Mouse (Mus musculus) cortical plate, adult 2 months (tissue): ENCODE results near the gene Rtl6. TPM values are rescaled to one million over a fixed set of nuclear protein-coding genes. Genes with fewer than 3 reads are reported as not detected.

Experiments
- H3K27ac ChIP-seq: fragments of 200-500 bp; 2 replicates; pipeline ENCODE4 v1.5.1; 2012; ENCODE audit warnings: low read length, control low read depth, inconsistent platforms; ENCODE audit not compliant: insufficient read depth
- H3K4me1 ChIP-seq: fragments of 200-500 bp; 2 replicates; pipeline ENCODE4 v1.6.1; 2011; ENCODE audit warnings: low read length; ENCODE audit not compliant: control insufficient read depth, insufficient read depth
- H3K4me3 ChIP-seq: fragments of 200-500 bp; 2 replicates; pipeline ENCODE4 v1.5.1; 2011; ENCODE audit warnings: mild to moderate bottlenecking, low read length, control low read depth; ENCODE audit not compliant: insufficient read depth
- CTCF ChIP-seq: fragments of 200-500 bp; IDR thresholded peaks from 2 replicates; pipeline ENCODE4 v1.5.1; 2011; ENCODE audit warnings: mild to moderate bottlenecking, control low read depth, low read length; ENCODE audit not compliant: insufficient read depth; ENCODE audit errors: extremely low read depth
- POLR2A ChIP-seq: fragments of 200-500 bp; IDR thresholded peaks from 2 replicates; pipeline ENCODE4 v1.6.1; 2011; ENCODE audit warnings: mild to moderate bottlenecking, low read length, control low read depth; ENCODE audit not compliant: insufficient read depth; ENCODE audit errors: extremely low read depth
- polyA plus RNA-seq: library from polyadenylated mRNA; depleted of rRNA; stranded (reverse); fragments of >200 nt; gene quantifications from 2 replicates; pipeline ENCODE4 v1.2.3, GENCODE M21; 2012; rRNA removed

Rtl6 gene
- polyA plus RNA-seq, 1 experiment, result 34.6 TPM

DNA sequence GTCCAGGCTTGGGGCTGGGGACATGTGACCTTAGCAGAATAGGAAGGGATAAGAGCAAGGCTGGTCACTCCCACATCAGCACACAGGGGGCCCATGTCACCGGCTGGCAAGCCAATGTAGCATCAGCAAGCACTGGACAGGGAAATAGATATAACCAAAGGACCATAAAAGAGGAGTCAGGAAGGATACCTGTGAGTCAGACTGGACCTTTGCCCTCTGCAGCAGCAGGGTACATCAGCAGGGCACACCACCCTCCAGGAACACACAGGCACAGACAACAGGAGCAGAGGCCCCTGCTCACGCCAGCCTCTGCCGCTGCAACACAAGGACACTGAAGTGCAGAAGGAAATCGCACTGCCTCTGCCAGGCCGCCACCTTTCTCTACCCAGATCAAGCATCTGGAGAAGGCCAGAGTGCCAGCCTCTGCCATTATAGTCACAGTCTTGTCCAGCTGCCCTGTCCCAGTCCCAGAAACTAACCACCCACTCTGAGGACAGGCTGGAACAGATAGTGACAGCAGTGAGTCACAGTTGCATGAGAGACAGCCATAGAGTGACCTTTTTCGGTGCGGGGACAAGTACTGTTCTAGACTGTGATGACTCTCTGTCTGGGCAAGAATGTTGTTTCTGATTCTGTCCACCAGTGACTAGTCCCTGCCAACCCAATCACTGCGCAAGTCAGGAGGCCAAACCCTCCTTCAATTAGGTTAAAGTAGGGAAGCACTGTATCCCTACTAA is 34.5 kb downstream of the Rtl6 start:
- TF ChIP-seq CTCF (no peak), POLR2A (no peak)
- no peaks in the 10 kb centered on the region; the same call in 1 of the 2 replicates for H3K4me1 ChIP-seq
- H3K27ac ChIP-seq, result no peak overlapping the region
- H3K4me3 ChIP-seq, result no peak overlapping the region

DNA sequence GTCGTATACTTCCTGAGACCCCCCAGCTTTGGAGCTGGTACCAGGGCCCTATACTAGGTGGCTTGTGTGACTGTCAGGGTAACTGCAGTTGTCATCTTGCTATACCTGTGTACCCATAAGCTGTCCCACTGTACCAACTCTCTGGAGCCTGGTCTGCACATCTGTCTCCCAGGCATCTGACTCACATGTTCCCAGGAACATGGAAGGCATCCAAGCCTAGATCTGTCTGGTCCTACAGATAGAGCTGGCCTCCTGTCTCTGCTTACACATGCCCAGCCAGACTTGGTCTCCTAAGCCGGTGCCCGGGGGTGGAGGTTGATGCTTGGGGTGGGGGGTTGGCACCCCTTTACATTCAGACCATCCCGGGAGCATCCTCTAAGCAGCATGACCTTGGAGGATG is 36.1 kb downstream of the Rtl6 start:
- H3K27ac ChIP-seq, result no peak overlapping the region
- TF ChIP-seq CTCF (no peak), POLR2A (no peak)
- H3K4me3 ChIP-seq, result no peak overlapping the region
- H3K4me1 ChIP-seq, result no peaks in the 10 kb centered on the region; the same call in 1 of the 2 replicates

DNA sequence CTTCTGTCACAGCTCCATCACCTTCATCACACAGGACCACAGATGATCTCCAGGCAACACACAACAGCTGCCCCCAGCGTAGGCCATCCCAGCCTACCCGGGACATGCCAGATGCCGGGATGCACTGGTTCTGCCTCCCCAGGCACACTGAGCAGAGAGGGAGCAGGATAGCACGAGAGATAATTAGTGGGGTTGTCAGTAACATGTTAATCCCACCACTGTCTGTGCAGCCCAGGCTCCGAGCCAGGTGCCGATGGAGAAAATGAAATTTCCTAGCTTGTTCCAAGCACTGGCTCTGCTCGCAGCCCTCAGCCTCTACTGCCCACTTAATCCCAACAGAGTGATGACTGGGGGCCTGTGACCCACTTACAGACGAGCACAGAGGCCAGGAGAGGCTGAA is 39.1 kb downstream of the Rtl6 start:
- TF ChIP-seq CTCF (no peak), POLR2A (no peak)
- Histone ChIP-seq H3K4me3 (no peak overlapping the region), H3K27ac (no peak overlapping the region), H3K4me1 (no peaks in the 10 kb centered on the region)

DNA sequence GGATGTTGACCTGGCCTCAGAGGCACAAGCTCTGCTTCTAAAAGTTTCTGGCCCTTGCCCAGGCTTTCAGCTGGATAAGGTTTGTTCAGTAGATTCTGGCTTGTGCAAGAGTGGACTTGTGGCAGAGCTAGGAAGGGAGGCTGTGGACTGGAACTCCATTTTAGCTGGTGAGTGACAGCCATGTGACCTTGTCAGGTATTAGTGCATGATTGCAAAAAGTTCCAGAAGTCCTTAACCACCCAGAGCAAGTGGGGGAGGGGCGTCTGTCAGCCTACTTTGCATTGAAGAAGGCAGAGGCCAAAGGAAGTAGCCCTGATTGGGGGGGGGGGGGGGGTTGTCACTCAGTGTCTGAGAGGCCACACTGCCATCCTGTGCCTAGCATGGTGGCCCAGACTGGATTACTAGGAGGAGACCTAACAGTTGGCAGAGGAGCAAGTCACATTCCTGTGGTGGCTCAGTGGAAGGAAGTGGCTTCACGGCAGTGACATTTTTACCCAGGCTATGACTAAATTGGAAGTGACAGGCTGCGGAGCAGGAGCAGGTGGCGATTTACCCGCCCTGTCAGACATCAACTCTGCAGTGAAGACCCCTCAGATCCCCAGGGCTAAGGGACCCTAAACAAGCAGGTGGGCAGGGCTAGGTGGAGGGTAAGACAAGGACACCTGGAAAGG is 44.9 kb downstream of the Rtl6 start:
- no peak overlapping the region for H3K27ac ChIP-seq
- no peak overlapping the region for H3K4me3 ChIP-seq
- TF ChIP-seq POLR2A, result no peak
- TF ChIP-seq CTCF, result no peak
- H3K4me1 ChIP-seq, result no peaks in the 10 kb centered on the region

DNA sequence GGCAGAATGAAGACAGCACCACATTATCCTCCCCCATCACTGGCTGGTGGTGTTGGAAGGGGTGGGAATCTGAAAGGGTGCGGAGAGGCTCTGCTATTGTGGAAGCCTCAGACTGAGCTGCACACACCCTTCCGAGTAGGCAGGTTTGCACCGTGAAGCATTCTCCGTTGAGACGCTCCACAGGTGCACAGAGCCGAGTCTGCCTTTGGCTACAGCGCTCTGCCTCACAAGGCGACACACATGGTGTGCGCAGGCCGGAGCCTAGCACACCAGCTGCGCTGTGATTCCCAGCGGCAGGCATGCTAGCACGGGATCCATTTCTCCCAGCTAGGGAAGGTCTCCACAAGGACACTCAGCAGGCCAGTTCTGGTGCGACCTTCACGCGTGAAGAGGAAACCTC is 47.6 kb downstream of the Rtl6 start:
- no peak overlapping the region for H3K27ac ChIP-seq
- H3K4me1 ChIP-seq, result peaks cover 1% of the 10 kb centered on the region; the same call in 1 of the 2 replicates
- TF ChIP-seq POLR2A (no peak), CTCF (no peak)
- H3K4me3 ChIP-seq, result no peak overlapping the region

DNA sequence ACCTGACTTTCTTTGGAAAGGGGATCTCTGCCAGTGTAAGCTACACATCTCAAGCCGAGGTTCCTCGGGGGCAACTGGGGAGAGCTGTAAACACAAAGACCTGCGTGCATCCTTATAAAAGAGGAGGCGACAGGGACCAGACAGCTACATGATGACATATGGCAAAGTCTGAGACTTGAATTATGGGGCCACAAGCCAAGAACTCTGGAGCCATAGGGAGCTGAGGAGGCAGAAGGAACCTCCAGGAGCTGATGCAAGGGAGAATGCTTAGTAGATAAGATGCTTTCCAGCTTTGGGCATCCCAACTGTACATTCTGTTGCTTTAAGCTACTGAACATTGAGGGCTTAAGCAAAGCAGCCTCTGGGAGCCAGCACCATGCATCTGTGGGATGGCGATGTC is 48.5 kb downstream of the Rtl6 start:
- Histone ChIP-seq H3K27ac (no peak overlapping the region), H3K4me3 (no peak overlapping the region), H3K4me1 (peaks cover 4% of the 10 kb centered on the region; the same call in 1 of the 2 replicates)
- TF ChIP-seq CTCF, result no peak
- TF ChIP-seq POLR2A, result no peak

DNA sequence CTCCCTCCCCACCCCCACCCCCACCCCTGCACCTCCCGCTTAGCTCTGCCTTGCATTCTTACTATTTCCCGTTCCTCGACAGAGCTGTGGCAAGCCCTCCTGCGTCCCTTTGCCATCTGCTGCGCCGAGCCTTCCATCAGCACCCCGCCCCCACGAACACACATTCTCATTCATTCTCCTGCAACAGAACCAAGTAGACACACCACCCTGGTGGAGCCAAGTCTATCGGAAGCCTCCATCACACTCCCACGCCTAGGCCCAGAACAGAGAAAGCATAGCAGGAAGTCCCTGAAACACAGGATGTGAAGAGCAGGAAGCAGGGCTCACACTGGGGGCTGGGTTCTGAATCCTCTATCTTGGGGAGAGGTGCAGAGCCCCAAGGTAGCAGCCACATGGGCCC is 51.6 kb downstream of the Rtl6 start:
- TF ChIP-seq CTCF (no peak), POLR2A (no peak)
- Histone ChIP-seq H3K4me1 (peaks cover 4% of the 10 kb centered on the region; the same call in 1 of the 2 replicates), H3K27ac (no peak overlapping the region), H3K4me3 (no peak overlapping the region)

DNA sequence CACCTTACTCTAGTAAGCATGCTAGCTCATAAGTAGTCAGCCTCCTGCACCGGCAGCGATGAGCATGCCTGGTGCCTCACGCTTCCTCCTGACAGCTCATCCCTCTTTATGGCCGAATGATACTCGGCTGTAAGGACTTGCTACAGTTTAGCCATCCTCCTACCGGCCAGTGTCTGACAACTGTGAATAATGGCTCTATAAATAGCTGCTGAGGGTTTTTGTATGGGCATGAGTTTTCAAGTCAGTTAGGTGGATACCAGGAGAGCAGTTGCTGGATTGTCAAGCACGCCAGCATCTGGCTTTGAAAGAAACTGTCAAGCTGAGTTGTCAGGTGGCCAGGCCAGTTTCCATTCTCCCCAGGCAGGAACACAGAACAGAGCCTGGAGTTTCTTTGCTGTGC is 52.7 kb downstream of the Rtl6 start:
- TF ChIP-seq POLR2A (no peak), CTCF (no peak)
- Histone ChIP-seq H3K4me1 (peaks cover 4% of the 10 kb centered on the region; the same call in 1 of the 2 replicates), H3K27ac (no peak overlapping the region), H3K4me3 (no peak overlapping the region)

Other genes starting within 250 kb of the Rtl6 start
- gene Parvg, start 233.8 kb downstream of the Rtl6 start, polyA plus RNA-seq, result 5.6 and 7.1 TPM in 2 replicates
- 27.7 and 30.5 TPM in 2 replicates for gene Shisal1, start 110.7 kb downstream of the Rtl6 start, polyA plus RNA-seq
- 10.1 and 10.3 TPM in 2 replicates for gene Prr5, start 111.8 kb upstream of the Rtl6 start, polyA plus RNA-seq
- 0.06 and 0.23 TPM in 2 replicates for gene Arhgap8, start 162.2 kb upstream of the Rtl6 start, polyA plus RNA-seq